Mouse (Mus musculus) spleen, adult 2 months (tissue): ENCODE measurements around the gene Jup. TPM values are rescaled to one million over a fixed set of nuclear protein-coding genes. Genes with fewer than 3 reads are reported as not detected.
A peak's percentile ranks its signal among the peaks of the same experiment; 100 is the strongest.

ENCODE experiments used
- DNase-seq, 2 experiments: peaks; one replicate each; pipeline versions ENCODE4 v3.0.0 to v3.0.0-alpha.2; 2012 to 2021; ENCODE audit warnings: low spot score in 2 of 2, low read depth in 1 of 2
- H3K27ac ChIP-seq: fragments of 200-500 bp; 2 replicates; pipeline ENCODE4 v1.5.1; 2012; ENCODE audit warnings: low read length, inconsistent platforms; ENCODE audit not compliant: insufficient read depth
- H3K27me3 ChIP-seq: fragments of 200-500 bp; 2 replicates; pipeline ENCODE4 v1.6.1; 2012; ENCODE audit warnings: mild to moderate bottlenecking, moderate library complexity, low read length, inconsistent platforms; ENCODE audit not compliant: control insufficient read depth, insufficient read depth
- H3K36me3 ChIP-seq: fragments of 200-500 bp; 2 replicates; pipeline ENCODE4 v1.6.1; 2012; ENCODE audit warnings: mild to moderate bottlenecking, low read length, inconsistent platforms; ENCODE audit not compliant: control insufficient read depth, insufficient read depth
- H3K4me1 ChIP-seq: fragments of 200-500 bp; 2 replicates; pipeline ENCODE4 v1.6.1; 2011; ENCODE audit warnings: inconsistent platforms; ENCODE audit not compliant: control insufficient read depth, insufficient read depth, insufficient read length
- H3K4me3 ChIP-seq: fragments of 200-500 bp; 2 replicates; pipeline ENCODE4 v1.5.1; 2011; ENCODE audit warnings: mild to moderate bottlenecking, inconsistent platforms; ENCODE audit not compliant: insufficient read depth, insufficient read length; ENCODE audit errors: extremely low read depth
- CTCF ChIP-seq: fragments of 200-500 bp; IDR thresholded peaks from 2 replicates; pipeline ENCODE4 v1.5.1; 2011; ENCODE audit warnings: mild to moderate bottlenecking, inconsistent platforms; ENCODE audit not compliant: insufficient read depth, insufficient read length, insufficient replicate concordance; ENCODE audit errors: extremely low read depth
- POLR2A ChIP-seq: fragments of 200-500 bp; IDR thresholded peaks from 2 replicates; pipeline ENCODE4 v1.6.1; 2011; ENCODE audit warnings: low read depth, low read length, inconsistent platforms
- WGBS: fragments of 180-500 bp; shearing (Covaris S2); methylation state at CpG from one replicate; pipeline ENCODE4 v1.1.7; 2018; 5-methylcytosine and 5-hydroxymethylcytosine counted together
- polyA plus RNA-seq: library from polyadenylated mRNA; depleted of rRNA; stranded (reverse); fragments of >200 nt; gene quantifications from 2 replicates; pipeline ENCODE4 v1.2.3, GENCODE M21; 2012

The Jup gene
- polyA plus RNA-seq, 1 experiment = 84.5 TPM

DNA sequence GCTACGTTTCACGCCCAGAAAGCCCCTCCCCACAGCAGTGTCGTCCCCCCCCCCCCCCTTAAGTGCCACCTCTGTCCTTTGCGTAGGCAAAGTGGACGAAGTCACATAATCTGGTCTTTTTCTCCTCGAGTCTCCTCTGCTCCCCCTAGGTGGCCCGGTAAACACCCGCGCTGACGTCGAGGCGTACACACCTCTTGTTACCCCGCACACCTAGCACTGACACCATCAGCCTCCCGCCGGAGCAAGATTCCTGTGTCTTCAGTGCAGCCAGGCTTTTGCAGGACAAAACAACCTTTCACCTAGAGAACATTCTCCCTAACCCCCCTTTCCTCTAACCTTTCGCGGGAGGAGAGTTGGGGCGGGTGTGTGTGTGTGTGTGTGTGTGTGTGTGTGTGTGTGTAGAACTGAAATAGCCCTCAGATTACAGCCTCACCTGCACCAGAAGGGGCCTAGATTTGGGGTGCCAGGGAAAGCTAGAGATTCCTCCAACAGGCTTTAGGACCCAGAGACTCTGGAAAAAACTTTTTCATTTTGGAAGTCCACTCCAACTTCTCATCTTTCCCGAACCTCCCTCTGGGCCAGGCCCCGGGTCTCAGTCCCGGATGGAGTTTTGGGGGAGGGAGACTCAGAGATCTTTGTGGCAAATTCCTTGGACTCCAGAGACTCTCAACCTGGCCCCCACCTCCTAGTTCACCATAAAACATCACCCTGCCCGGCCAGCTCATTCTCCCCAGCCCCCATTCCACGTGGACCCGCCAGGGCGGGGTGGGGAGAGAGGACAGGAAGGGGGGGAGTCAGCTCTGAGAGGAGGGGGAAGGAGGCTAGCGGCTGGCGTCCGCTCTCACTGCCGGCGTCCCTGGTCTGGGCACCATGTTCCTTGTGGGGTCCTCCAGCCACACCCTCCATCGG, 17.6 kb upstream of the Jup start, which contains the start of gene Fkbp10:
Fkbp10 (plus strand) TSS at position 784 of the 909 bp plus-strand sequence.
- no peak for TF ChIP-seq POLR2A
- no peak for TF ChIP-seq CTCF
- 6% methylated on average over 31 of the region's 31 CpGs for WGBS
- Histone ChIP-seq H3K27me3 (peaks cover 12% of the 10 kb centered on the region), H3K4me1 (peaks cover 2% of the 10 kb centered on the region; the same call in 1 of the 2 replicates), H3K4me3 (peak within 1 kb of the TSS; percentile 57), H3K27ac (peak within 1 kb of the TSS; percentile 59; the same call in 1 of the 2 replicates), H3K36me3 (no peaks in the 10 kb centered on the region)
- no peak for DNase-seq

DNA sequence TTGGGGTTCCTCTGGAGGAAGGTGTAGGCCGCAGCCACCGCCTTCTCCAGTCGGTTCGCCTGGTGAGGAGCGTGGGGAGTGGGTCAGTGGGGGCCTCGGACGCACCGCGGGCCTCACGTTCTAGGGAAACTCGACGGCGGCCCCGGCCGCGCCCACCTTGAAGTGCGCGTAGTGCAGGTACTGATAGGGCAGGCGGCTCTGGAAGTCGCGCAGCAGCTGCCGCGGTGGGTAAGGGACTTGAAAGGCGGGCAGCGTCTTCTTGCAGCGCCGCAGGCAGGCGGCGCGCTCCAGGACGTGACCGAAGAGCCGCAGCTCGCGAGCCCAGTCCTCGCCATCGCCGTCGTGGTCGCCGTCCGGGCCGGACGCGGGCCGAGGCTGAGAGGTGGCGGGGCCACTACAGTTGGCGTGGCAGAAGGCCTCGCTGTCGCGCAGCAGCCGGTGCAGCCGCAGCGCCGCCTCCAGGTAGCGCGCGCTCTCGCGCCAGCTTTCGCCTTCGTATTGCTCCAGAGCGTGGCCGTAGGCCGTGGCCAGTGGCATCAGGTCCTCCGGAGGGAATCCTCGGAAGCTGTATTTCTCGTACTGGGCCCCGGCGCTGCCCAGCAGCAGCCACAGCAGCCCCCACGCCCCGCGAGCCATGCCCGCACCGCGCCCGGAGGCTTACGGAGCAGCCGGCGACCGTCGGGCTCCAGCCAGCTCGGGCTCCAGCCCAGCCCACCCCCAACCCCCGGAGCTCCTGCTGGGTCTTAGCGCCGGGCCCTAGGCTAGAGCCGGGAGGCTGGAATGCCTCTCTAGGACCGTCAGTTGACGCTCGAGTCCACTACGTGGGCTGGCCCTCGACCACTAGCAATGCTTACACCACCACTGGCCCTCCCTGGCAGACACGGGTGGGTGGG, 16.7 kb upstream of the Jup start, which contains the start of gene P3h4:
P3h4 (minus strand) TSS at position 816 of the 893 bp plus-strand sequence.
- 8% methylated on average over 93 of the region's 93 CpGs for whole genome bisulfite sequencing
- Histone ChIP-seq H3K36me3 (no peaks in the 10 kb centered on the region), H3K4me3 (peak within 1 kb of the TSS; percentile 57), H3K4me1 (peaks cover 2% of the 10 kb centered on the region; the same call in 1 of the 2 replicates), H3K27ac (peak within 1 kb of the TSS; percentile 59; the same call in 1 of the 2 replicates), H3K27me3 (peaks cover 12% of the 10 kb centered on the region)
- DNase-seq = peak in 1 of 2 experiments; percentile 37
- TF ChIP-seq CTCF (peak; percentile 41; the same call in 1 of the 2 replicates), POLR2A (no peak)

- TF ChIP-seq POLR2A (no peak), CTCF (no peak)
- peak overlapping the region; percentile 57; the same call in 1 of the 2 replicates for H3K4me3 ChIP-seq
- WGBS = 90% methylated on average over 11 of the region's 11 CpGs
- peaks cover 12% of the 10 kb centered on the region for H3K27me3 ChIP-seq
- no peak for DNase-seq
- peaks cover 2% of the 10 kb centered on the region; the same call in 1 of the 2 replicates for H3K4me1 ChIP-seq
- no peak overlapping the region for H3K27ac ChIP-seq
- no peaks in the 10 kb centered on the region for H3K36me3 ChIP-seq
Observed at GRCm38 (mm10) chr11:100413541-100413940, 16.0 kb upstream of the Jup start.

GRCm38 (mm10) chr11:100411736-100412135, 14.2 kb upstream of the Jup start:
- 34% methylated on average over 11 of the region's 11 CpGs for WGBS
- Histone ChIP-seq H3K4me3 (no peak overlapping the region), H3K27me3 (peaks cover 12% of the 10 kb centered on the region), H3K36me3 (no peaks in the 10 kb centered on the region), H3K27ac (no peak overlapping the region), H3K4me1 (peaks cover 2% of the 10 kb centered on the region; the same call in 1 of the 2 replicates)
- DNase-seq = no peak
- TF ChIP-seq POLR2A (no peak), CTCF (no peak)

DNA sequence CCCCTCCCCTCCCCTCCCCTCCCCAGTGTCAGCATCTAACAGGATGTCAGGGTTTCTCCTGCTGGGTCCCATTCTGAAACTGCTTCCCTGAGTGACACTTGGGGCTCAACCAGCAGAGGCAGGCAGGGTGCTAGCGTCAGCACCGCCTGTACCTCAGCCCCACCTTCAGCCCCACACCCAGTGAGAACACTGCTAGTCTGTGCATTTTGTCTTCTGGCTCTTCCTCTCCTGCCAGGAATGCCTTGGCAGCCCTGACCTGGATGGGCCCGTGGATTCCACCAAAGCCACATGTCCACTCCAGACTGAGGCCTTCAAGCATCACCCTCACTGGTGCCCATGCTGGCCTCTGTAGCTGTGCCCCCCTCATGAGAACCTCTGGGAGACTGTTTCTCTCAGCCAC, 12.1 kb upstream of the Jup start:
- WGBS = 69% methylated on average over 3 of the region's 3 CpGs
- no peak for TF ChIP-seq CTCF
- no peak for TF ChIP-seq POLR2A
- Histone ChIP-seq H3K4me1 (peaks cover 2% of the 10 kb centered on the region; the same call in 1 of the 2 replicates), H3K27me3 (peaks cover 8% of the 10 kb centered on the region), H3K4me3 (no peak overlapping the region), H3K27ac (no peak overlapping the region), H3K36me3 (no peaks in the 10 kb centered on the region)
- no peak for DNase-seq

GRCm38 (mm10) chr11:100408835-100409462, 11.4 kb upstream of the Jup start:
- WGBS = 86% methylated on average over 12 of the region's 12 CpGs
- Histone ChIP-seq H3K27ac (no peak overlapping the region), H3K4me3 (no peak overlapping the region), H3K36me3 (no peaks in the 10 kb centered on the region), H3K4me1 (0 out of 2 replicates have a peak, but pooled peaks cover 2% of the 10 kb centered on the region), H3K27me3 (peaks cover under 1% of the 10 kb centered on the region; the same call in 1 of the 2 replicates)
- no peak for DNase-seq
- no peak for TF ChIP-seq POLR2A
- TF ChIP-seq CTCF = no peak
